Mouse (Mus musculus) naive thymus-derived CD4-positive, alpha-beta T cell, adult 5 months (primary cell): ENCODE data around the gene Dnaja2. TPM values are rescaled to one million over a fixed set of nuclear protein-coding genes. Genes with fewer than 3 reads are reported as not detected.

Source experiments
- polyA plus RNA-seq: library from polyadenylated mRNA; unstranded; fragments of 100-300 nt; shearing (Covaris generic); gene quantifications from one replicate; pipeline ENCODE4 v1.2.1, GENCODE M21; 2017

Dnaja2 gene
- polyA plus RNA-seq = 316 TPM

DNA sequence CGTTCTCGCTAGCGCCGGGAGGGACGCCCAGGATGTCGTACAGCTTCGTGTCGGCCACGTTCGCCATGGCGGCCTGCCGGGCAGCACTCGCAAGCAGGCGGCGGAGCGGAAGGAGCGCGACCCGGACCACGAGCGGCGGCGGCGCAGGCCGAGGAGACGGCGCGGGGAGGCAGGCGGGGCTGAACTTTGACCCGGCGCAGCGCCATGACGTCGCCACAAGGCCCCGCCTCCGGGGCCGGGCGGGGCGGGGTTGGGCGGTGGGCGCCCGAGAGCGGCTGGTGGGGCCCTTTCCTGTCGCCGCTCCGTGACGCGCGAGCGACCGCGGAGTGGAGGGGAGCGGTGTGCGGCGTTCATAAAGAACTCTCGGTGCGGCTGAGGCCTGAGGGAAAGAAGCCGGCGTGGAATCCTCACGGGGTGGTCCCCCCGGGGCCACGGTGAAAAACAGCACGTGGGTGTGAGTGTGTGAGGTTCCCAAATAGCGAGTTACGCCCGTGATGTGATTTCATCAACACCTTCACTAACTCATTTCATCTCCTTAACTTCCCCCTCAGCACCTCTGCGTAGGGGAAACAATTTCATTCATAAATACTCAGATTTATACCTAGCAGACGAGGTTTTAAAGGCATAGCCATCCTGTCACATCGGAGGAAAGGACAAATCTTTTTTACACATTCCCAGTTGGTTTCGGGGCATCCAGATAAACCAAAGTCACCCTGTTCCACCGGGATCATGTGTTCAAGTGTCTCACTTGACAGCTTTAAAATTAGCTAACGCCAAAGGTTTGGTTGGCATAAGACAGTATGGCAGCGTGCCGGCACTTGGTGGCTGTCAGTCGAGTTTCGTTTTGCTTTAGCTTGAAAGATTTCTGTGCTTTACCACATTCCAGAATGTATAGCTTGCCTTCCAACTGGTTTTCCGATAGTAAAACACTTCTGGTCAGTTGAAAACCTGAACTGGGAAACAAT is at the start of gene Dnaja2:
Gene Dnaja2 (minus strand): TSS at position 164 of the 965 bp plus-strand sequence.

DNA sequence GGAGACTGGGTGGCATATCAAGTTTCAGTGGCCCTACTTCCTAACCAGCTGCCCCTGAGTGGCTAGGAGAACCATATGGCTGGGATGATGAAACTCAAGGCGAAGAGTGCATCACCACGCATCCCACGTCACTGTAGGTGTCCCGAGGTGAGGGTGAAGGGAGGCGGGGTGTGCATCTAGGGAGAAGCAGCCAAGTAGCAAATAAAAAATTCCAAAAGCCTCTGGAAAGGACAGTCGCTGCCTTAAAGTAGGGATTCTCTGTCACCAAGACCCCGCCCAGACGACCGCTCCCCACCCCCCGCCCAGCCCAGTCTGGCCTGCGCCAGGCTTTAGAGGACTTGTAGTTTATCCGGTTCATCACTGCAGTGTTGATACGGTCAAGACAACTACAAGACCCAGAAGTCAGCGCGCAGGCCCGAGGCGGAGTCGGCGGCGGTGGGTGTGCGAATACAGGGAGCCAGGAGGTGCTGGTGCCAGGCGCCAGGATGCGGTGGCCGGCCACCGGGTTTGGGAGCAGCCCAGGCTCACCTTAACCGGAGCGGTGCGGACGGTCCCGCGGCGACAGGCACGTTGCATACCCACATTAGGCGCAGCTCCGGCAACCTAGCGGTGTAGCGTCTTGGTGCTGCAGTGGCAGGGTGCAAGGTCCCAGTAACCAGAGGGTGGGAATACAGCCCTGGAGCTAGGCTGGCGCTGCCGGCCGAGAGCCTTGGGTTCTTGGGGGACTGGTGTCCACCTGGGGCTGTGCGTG is 62.8 kb downstream of the Dnaja2 start, which contains the start of gene Gpt2:
Gene Gpt2 (plus strand): TSS at position 452 of the 751 bp plus-strand sequence.

Other genes with a start within 250 kb of the Dnaja2 start
- not detected for gene Mylk3, start 169.0 kb downstream of the Dnaja2 start, polyA plus RNA-seq
- 34.4 TPM for gene 4921524J17Rik, start 122.5 kb downstream of the Dnaja2 start, polyA plus RNA-seq
- 0.62 TPM for gene Gpt2, start 62.8 kb downstream of the Dnaja2 start, polyA plus RNA-seq
- 4.9 TPM for gene Neto2, start 145.6 kb upstream of the Dnaja2 start, polyA plus RNA-seq